Mouse (Mus musculus) T-cell, adult 2 months (primary cell): Measurements from ENCODE around the gene Brip1.

Experiments used
- DNase-seq: peaks from one replicate; pipeline ENCODE4 v3.0.0; 2022; ENCODE audit warnings: low spot score

The Brip1 gene

DNA sequence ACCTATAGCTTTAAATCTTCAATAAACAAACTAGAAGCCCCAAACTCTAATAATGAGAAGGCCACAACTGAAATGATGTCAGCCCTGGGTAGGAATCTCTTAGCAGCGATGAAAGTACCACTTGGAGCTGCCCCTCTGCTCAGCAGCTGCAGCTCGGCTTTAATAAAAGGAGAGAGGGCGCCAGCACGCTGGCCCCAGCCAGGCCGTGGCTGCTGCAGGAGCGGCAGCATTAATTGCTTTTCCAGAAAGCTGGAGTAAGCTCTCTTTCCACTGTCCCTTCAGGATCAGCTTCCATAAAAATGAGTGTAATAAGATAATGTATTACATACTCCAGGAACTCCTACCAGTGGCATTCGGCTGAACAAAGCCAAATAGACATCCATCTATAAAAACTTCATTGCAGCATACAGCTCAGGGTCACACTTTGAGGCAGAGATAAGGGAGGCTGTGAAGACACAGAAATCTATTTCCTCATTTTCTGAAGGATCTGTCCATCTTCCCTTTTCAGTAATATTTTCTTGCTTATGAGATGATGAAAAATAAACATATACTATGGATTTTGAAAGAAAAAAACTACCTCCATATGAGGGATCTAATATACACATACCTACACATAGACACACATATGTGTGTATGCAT lies 174.3 kb downstream of the Brip1 start:
- no peak for DNase-seq

DNA sequence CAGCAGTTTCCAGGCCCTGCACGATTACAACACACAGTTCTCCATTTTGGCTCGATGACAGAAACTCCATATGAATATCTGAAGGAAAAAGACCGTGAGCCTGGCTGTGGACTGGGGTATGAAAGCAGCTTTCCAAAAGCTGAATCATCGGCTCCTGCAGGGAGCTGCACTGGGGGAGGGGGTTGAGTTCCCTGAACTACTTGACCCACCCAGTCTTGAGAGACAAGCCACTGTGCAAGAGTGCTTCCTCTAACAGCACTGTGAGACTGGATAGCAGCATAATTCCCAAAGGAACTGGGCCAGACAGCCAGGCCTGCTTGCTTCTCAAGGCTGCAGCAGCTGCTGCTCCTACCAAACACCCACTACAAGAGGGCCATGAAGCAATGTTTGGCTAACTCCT lies 178.6 kb downstream of the Brip1 start:
- no peak for DNase-seq

DNA sequence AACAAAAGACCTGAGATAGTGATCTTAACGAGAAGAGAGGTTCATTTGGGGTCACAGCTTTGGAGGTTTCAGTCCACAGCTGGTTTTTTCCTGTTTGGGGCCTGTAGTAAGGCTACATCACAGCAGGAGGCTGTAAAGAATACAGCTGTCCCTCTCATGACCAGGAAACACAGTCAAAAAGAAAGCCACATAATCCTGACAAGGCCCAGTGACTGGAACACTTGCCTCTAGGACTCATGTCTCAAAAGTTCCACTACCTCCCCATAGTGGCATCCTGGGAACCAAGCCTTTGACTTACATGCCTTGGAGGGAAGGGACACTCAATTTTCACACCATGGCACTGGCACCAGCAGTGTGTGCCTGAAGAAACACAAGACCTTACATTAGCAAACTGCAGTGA lies 181.0 kb downstream of the Brip1 start:
- no peak for DNase-seq

DNA sequence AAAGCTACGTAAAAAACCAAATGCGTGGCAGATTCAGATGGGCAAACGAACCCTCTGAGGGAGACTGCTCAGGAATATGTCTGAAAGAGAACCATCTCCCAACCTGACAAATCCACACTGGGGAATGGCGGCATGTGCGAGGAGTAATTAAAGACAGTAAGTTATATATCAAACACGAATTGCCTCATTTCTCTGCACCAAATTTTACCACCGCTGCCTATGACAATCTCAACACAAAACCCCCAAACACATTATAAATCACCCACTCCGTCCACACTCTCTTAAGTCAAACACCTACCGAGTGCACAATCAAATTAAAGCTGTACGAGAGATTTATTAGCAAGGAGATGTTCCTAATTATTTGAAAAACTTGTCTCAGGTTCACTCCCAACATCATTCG lies 184.8 kb downstream of the Brip1 start:
- no peak for DNase-seq

DNA sequence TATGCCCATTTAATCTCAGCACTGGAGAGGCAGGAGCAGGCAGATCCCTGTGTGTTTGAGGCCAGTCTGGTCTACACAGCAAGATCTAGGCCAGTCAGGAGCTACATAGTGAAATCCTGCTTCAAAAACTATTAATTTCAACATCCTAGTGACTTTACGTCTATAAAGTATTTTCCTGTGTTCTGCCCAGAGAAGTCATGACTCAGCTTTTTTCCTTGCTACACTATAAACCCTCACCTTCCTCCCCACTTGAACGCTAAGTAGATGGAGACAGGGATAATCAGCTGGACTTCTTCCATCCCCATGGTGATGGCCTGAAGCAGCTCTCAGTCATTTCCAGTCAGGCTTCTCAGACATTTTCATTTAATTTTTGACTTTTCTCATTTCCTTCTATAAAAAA lies 187.9 kb downstream of the Brip1 start:
- no peak for DNase-seq

GRCm38 (mm10) chr11:86010458-86010857 lies 190.5 kb downstream of the Brip1 start:
- no peak for DNase-seq

GRCm38 (mm10) chr11:86008211-86008905 lies 192.6 kb downstream of the Brip1 start:
- DNase-seq, result no peak
